Mouse (Mus musculus): ENCODE results near the gene Evx2. TPM values are rescaled to one million over a fixed set of nuclear protein-coding genes. Genes with fewer than 3 reads are reported as not detected.

Gene Evx2
- total and polyA plus RNA-seq, 3 experiments = not detected

GRCm38 (mm10) chr2:74654743-74655419 lies 4.5 kb downstream of the Evx2 start:
- no peaks in the 10 kb centered on the region for H3K4me1 ChIP-seq (ENCODE audit: control insufficient read depth in 1 of 2, insufficient read depth in 2 of 2, low read length in 2 of 2)
- TF ChIP-seq EP300 (IDR thresholded peaks at IDR 0.05; ENCODE audit: low read depth in 1 of 2, low read length in 2 of 2) = no peak
- TF ChIP-seq HCFC1 (IDR thresholded peaks at IDR 0.05; ENCODE audit: low read depth, low read length) = no peak
- no peak for TF ChIP-seq SIN3A (IDR thresholded peaks at IDR 0.05; ENCODE audit: low read length)
- TF ChIP-seq RCOR1 (IDR thresholded peaks at IDR 0.05; ENCODE audit: low read depth, low read length) = no peak
- TF ChIP-seq MAFK (IDR thresholded peaks at IDR 0.05; ENCODE audit: borderline replicate concordance, low read depth, low read length) = no peak
- no peak for TF ChIP-seq E2F4 (IDR thresholded peaks at IDR 0.05; ENCODE audit: borderline replicate concordance, low read depth, low read length)
- DNase-seq (ENCODE audit: low read depth, low spot score) = no peak
- no peak overlapping the region for H3K27ac ChIP-seq (ENCODE audit: control insufficient read depth, low read depth, low read length)
- peaks cover 0 to 2% of the 10 kb centered on the region in 2 experiments; a peak in 2 of 4 replicates for H3K27me3 ChIP-seq (ENCODE audit: control insufficient read depth in 1 of 2, insufficient read depth in 2 of 2, low read length in 2 of 2)
- no peak overlapping the region for H3K9ac ChIP-seq (ENCODE audit: control insufficient read depth, low read depth, low read length, poor library complexity, severe bottlenecking)
- H3K79me2 ChIP-seq (ENCODE audit: control insufficient read depth, insufficient read depth, low read length, poor library complexity) = no peaks in the 10 kb centered on the region
- no peaks in the 10 kb centered on the region for H3K9me3 ChIP-seq (replicated peaks; ENCODE audit: insufficient read depth, low read length)
- H3K36me3 ChIP-seq (ENCODE audit: control insufficient read depth in 1 of 2, insufficient read depth in 2 of 2, low read length in 2 of 2) = no peaks in the 10 kb centered on the region
- no peak overlapping the region for H3K4me3 ChIP-seq (ENCODE audit: control insufficient read depth in 1 of 2, insufficient read depth in 1 of 2, low read depth in 2 of 2, low read length in 2 of 2)

GRCm38 (mm10) chr2:74653781-74654535 lies 5.4 kb downstream of the Evx2 start:
- H3K27me3 ChIP-seq (ENCODE audit: control insufficient read depth in 1 of 2, insufficient read depth in 2 of 2, low read length in 2 of 2) = peaks cover 1 to 2% of the 10 kb centered on the region in 2 experiments; a peak in 3 of 4 replicates

GRCm38 (mm10) chr2:74652996-74653340 lies 6.4 kb downstream of the Evx2 start:
- no peak overlapping the region for H3K4me3 ChIP-seq (ENCODE audit: control insufficient read depth in 1 of 2, insufficient read depth in 1 of 2, low read depth in 2 of 2, low read length in 2 of 2)
- no peak for DNase-seq (ENCODE audit: low read depth, low spot score)
- TF ChIP-seq EP300 (IDR thresholded peaks at IDR 0.05; ENCODE audit: low read depth in 1 of 2, low read length in 2 of 2) (no peak), USF2 (IDR thresholded peaks at IDR 0.05; ENCODE audit: borderline replicate concordance in 1 of 2, insufficient read depth in 1 of 2, low read depth in 1 of 2, low read length in 2 of 2) (no peak), USF1 (IDR thresholded peaks at IDR 0.05; ENCODE audit: low read depth, low read length) (no peak), RAD21 (IDR thresholded peaks at IDR 0.05; ENCODE audit: low read depth, low read length) (no peak), ZNF384 (IDR thresholded peaks at IDR 0.05; ENCODE audit: low read depth, low read length) (no peak), ZMIZ1 (IDR thresholded peaks at IDR 0.05; ENCODE audit: low read depth, low read length) (no peak), ZC3H11A (IDR thresholded peaks at IDR 0.05; ENCODE audit: low read depth, low read length) (no peak)
- no peak overlapping the region for H3K27ac ChIP-seq (ENCODE audit: control insufficient read depth, low read depth, low read length)
- no peaks in the 10 kb centered on the region for H3K79me2 ChIP-seq (ENCODE audit: control insufficient read depth, insufficient read depth, low read length, poor library complexity)
- H3K9me3 ChIP-seq (replicated peaks; ENCODE audit: insufficient read depth, low read length) = no peaks in the 10 kb centered on the region
- H3K4me1 ChIP-seq (ENCODE audit: control insufficient read depth in 1 of 2, insufficient read depth in 2 of 2, low read length in 2 of 2) = no peaks in the 10 kb centered on the region
- peaks cover 1 to 2% of the 10 kb centered on the region in 2 experiments; a peak in 3 of 4 replicates for H3K27me3 ChIP-seq (ENCODE audit: control insufficient read depth in 1 of 2, insufficient read depth in 2 of 2, low read length in 2 of 2)
- H3K36me3 ChIP-seq (ENCODE audit: control insufficient read depth in 1 of 2, insufficient read depth in 2 of 2, low read length in 2 of 2) = no peaks in the 10 kb centered on the region
- H3K9ac ChIP-seq (ENCODE audit: control insufficient read depth, low read depth, low read length, poor library complexity, severe bottlenecking) = no peak overlapping the region

More at GRCm38 (mm10) chr2:74653781-74654535, 5.4 kb downstream of the Evx2 start:
- DNase-seq (ENCODE audit: low read depth, low spot score) = no peak
- TF ChIP-seq CTCF (IDR thresholded peaks at IDR 0.05 in 2 of 3, conservative IDR thresholded peaks at IDR 0.05 in 1 of 3; ENCODE audit: control insufficient read depth in 1 of 3, insufficient read depth in 1 of 3, low read depth in 2 of 3, low read length in 3 of 3, poor library complexity in 1 of 3, severe bottlenecking in 1 of 3) = no peak
- TF ChIP-seq USF1 (IDR thresholded peaks at IDR 0.05; ENCODE audit: low read depth, low read length) = no peak
- TF ChIP-seq GABPA (IDR thresholded peaks at IDR 0.05; ENCODE audit: low read depth, low read length) = no peak
- TF ChIP-seq ZMIZ1 (IDR thresholded peaks at IDR 0.05; ENCODE audit: low read depth, low read length) = no peak
- TF ChIP-seq CHD2 (IDR thresholded peaks at IDR 0.05; ENCODE audit: low read length) = no peak
- no peak for TF ChIP-seq SMC3 (IDR thresholded peaks at IDR 0.05; ENCODE audit: low read depth, low read length)
- TF ChIP-seq ETS1 (IDR thresholded peaks at IDR 0.05; ENCODE audit: low read depth, low read length) = no peak
- TF ChIP-seq TCF12 (IDR thresholded peaks at IDR 0.05; ENCODE audit: low read depth, low read length) = no peak
- no peak for TF ChIP-seq MYB (IDR thresholded peaks at IDR 0.05; ENCODE audit: low read depth, low read length)
- no peak for TF ChIP-seq UBTF (IDR thresholded peaks at IDR 0.05; ENCODE audit: borderline replicate concordance, insufficient read depth, low read depth, low read length)
- no peaks in the 10 kb centered on the region for H3K79me2 ChIP-seq (ENCODE audit: control insufficient read depth, insufficient read depth, low read length, poor library complexity)
- H3K9ac ChIP-seq (ENCODE audit: control insufficient read depth, low read depth, low read length, poor library complexity, severe bottlenecking) = no peak overlapping the region
- H3K4me3 ChIP-seq (ENCODE audit: control insufficient read depth in 1 of 2, insufficient read depth in 1 of 2, low read depth in 2 of 2, low read length in 2 of 2) = no peak overlapping the region
- no peaks in the 10 kb centered on the region for H3K36me3 ChIP-seq (ENCODE audit: control insufficient read depth in 1 of 2, insufficient read depth in 2 of 2, low read length in 2 of 2)
- H3K4me1 ChIP-seq (ENCODE audit: control insufficient read depth in 1 of 2, insufficient read depth in 2 of 2, low read length in 2 of 2) = no peaks in the 10 kb centered on the region
- H3K9me3 ChIP-seq (replicated peaks; ENCODE audit: insufficient read depth, low read length) = no peaks in the 10 kb centered on the region
- H3K27ac ChIP-seq (ENCODE audit: control insufficient read depth, low read depth, low read length) = no peak overlapping the region
